Mouse (Mus musculus) c-Kit-positive CD71-positive TER-119-positive erythroid progenitor cells, embryonic 14.5 days (primary cell): ENCODE measurements around the gene Rdh16f1.
"Not testable (repeated sequence)": the region's sequence is repeated elsewhere in the genome, so short reads cannot be mapped to it uniquely, and the experiment has no call there.

Experiments used
- DNase-seq: peaks from one replicate; pipeline ENCODE4 v3.0.0-alpha.2; 2013; ENCODE audit warnings: low spot score

The Rdh16f1 gene

DNA sequence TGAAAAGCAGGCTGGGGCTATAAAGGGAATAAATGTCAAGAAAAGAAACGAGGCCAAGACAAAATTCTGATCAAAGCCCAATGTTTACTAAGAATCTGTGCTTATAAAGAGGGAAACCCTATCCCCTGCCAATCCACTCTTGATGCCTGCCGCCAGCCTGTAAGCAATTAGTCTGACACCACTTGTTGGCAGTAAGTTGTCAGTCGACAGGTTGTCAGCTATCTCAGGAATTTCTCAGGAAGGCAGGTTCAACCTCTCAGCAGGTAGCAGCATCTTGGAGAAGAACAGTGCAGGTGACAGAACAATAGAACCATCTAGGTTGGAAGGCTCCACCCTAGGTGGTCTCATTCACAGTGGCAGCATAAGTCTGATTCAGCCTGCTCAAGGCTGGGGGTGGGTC is 69.5 kb downstream of the Rdh16f1 start:
- no peak for DNase-seq

DNA sequence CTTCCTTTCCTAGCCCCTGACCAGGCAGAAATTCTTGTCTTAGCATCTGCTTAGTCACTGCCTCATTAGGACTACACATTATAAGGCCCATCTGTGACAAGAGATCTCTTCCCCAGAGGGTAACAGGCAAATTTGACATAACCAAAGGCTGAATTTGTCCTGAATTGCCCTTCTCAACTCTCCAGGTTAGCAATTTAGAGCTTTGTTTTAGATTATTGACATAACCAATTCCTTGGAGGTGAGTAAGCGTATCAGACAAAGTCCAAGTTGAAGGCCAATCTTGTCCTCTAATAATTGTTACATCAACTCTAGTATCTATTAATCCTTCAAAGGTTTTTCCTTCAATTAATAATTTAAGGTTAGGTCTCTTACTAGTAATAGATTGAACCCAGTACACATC is 74.6 kb downstream of the Rdh16f1 start:
- DNase-seq: not testable (repeated sequence)

DNA sequence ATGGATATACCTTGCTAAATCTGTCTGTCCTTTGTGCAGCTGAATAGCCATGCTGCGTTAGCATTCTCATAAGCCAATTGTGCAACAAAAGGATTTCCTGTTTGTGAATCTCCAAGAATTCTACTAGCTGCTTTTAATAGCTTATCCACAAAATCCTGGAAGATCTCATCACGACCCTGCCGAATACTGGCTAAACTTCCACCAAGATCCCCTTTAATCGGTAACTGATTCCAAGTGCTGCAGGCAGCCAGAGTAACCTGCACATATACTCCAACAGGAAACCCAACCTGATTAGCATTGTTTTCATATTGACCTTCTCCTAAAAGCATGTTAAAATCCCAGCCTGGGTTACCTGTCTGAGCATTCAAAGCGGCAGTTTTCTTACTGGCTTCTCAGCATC is 75.7 kb downstream of the Rdh16f1 start:
- no peak for DNase-seq

DNA sequence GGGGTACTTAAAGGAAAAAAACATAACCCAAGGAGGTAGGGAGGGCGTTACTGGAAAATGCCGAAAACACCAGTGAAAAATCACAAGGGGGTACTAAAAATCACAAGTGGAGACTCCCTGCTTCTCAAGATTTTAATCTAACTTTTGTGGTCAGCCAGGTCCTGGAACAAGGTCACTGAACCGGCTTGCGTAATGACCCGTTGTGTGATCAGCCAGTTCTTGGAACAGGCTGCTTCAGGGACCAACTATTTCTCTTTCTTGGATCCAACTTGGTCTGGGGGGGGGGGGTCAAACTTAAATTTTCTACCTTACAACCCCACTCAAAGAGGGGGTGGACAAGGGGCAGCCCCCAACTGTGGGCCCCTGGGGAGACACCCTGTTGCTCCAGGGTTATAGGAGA is 78.2 kb downstream of the Rdh16f1 start:
- not testable (repeated sequence) for DNase-seq

DNA sequence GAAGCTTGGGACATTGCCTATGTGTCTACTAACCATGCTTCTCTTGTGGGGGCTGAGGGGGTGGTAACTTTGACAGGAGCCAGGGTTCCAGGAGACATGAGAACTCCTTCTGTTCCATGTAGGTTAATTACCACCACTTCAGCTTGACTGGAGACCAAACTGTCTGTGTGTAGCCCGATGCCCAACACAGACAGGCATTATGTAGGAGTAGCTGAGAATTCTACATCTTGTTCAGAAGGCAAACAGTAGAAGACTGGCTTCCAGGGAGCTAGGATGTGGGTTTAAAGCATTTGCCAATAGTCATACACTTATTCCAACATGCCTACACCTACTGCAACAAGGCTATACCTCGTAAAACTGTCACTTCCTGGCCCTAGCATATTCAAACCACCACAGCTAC is 79.0 kb downstream of the Rdh16f1 start:
- DNase-seq: no peak

DNA sequence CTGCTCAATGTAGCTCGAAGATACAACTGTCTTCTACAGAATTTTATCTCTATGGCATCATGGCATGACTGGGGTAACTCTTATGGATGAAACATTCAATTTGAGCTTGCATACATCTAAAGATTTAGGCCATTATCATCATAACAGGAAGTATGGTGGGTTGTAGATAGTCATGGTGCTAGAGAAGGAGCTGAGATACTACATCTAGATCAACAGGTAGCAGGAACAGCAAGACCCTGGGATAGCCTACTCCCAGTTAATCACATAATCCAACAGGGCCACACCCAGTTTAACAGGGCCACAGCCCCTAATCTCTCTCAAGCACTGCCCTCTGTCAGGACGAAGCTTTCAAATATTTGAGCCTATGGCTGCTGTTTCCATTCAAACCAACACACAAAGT is 81.2 kb downstream of the Rdh16f1 start:
- no peak for DNase-seq
